Mouse (Mus musculus): Measurements from ENCODE around the gene Edn1.

DNA sequence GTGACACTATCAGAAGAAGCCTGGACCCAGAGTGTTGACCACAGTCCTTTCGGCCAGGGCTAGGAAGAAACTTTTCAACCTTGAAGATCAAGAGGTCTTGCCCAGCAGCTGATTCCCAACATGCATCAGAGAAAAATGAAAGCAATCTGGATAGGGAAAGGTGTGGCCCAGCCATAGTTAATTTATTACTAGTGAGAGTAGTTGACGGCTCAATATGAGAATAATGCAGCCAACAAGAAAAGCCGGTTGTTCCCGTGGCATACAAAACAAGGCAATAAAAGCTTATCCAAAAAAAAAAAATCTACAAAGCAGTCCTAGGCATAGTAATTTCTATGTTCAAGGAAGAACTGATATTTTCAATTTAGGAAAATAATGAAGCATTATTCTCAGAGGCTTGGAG, 16.5 kb downstream of the Edn1 start:
- TF ChIP-seq CTCF (IDR thresholded peaks at IDR 0.05; ENCODE audit: low read depth) (no peak), EP300 (IDR thresholded peaks at IDR 0.05; ENCODE audit: low read depth) (no peak)

Data from liver, embryonic 14.5 days (tissue).